Mouse (Mus musculus): Measurements from ENCODE around the gene Cmtr1.

DNA sequence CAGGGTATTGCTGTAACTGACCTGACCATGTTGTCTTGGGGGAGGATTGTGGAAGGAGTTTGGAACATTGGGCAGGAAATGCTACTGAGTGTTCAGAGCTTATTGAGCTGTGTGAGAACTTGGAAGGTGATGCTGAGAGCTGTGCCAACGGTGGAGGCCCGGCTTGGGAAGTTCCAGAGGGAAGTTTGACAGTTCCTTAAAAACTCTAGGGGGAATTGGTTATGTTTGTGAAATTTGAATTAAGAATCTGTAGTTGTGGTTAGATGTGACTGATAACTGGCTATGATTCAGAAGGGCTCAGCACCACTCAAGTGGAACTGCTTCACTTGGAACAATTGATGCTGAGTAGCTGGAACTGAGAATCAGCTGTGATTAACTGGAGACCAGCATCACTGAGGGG, 10.6 kb downstream of the Cmtr1 start:
- TF ChIP-seq CTCF (IDR thresholded peaks at IDR 0.05; ENCODE audit: low read depth) = no peak
- TF ChIP-seq EP300 (optimal IDR thresholded peaks at IDR 0.05) = no peak

All from stomach, postnatal 0 days (tissue).